Mouse (Mus musculus): ENCODE measurements around the gene Sgip1.

GRCm38 (mm10) chr4:102759095-102759890 is 18.2 kb downstream of the Sgip1 start:
- TF ChIP-seq EP300 (IDR thresholded peaks at IDR 0.05; ENCODE audit: low read depth) (no peak), CTCF (IDR thresholded peaks at IDR 0.05; ENCODE audit: low read depth) (no peak)
